Mouse (Mus musculus) small intestine, adult 2 months (tissue): ENCODE results near the gene Foxp4.
A peak's percentile ranks its signal among the peaks of the same experiment; 100 is the strongest.

Experiments
- CTCF ChIP-seq: fragments of 200-500 bp; IDR thresholded peaks from 2 replicates; pipeline ENCODE4 v1.5.1; 2012; ENCODE audit warnings: low read depth, mild to moderate bottlenecking, control low read depth, inconsistent platforms, low read length, moderate library complexity, mixed read lengths; ENCODE audit not compliant: insufficient replicate concordance, insufficient read length; ENCODE audit errors: extremely low read depth
- POLR2A ChIP-seq: fragments of 200-500 bp; IDR thresholded peaks from 2 replicates; pipeline ENCODE4 v1.6.1; 2012; ENCODE audit warnings: low read depth, mild to moderate bottlenecking, control low read depth, inconsistent platforms, low read length, moderate library complexity

GRCm38 (mm10) chr17:47909091-47910001 is 15.1 kb downstream of the Foxp4 start:
- peak; percentile 60; the same call in 1 of the 2 replicates for TF ChIP-seq POLR2A
- no peak for TF ChIP-seq CTCF
